Mouse (Mus musculus): ENCODE measurements at regions not wholly inside any gene's neighbourhood (a gene's known extent, or its start where the extent isn't known, plus 50 kb on each side); places are given as distances from the start of the nearest gene placed in this dataset.

DNA sequence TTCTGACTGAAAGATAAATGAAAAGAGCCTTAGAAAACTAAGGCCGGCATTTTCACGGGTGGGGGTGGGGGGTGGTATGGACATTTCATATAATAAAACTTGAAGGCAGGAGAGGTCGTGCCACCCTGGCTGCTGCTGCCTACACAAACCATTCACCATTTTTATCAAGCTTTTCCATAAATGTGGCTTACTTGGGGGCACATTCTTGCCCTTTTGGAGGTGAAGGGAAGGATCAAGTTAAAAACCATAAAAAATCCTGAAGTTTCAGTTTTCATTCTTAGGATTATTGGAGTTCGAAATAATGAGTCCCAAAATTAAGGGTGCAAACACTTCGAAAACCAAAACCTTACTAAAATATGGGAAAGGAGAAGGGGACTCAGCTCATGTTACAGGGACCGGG is 95.1 kb upstream of the Hmga2 start:
- TF ChIP-seq CTCF (IDR thresholded peaks at IDR 0.05; ENCODE audit: low read depth), result no peak
- no peak for TF ChIP-seq EP300 (IDR thresholded peaks at IDR 0.05; ENCODE audit: low read depth)
